Mouse (Mus musculus): ENCODE results near the gene Kctd11.
"Not testable (repeated sequence)": the region's sequence is repeated elsewhere in the genome, so short reads cannot be mapped to it uniquely, and the experiment has no call there.

Gene Kctd11

DNA sequence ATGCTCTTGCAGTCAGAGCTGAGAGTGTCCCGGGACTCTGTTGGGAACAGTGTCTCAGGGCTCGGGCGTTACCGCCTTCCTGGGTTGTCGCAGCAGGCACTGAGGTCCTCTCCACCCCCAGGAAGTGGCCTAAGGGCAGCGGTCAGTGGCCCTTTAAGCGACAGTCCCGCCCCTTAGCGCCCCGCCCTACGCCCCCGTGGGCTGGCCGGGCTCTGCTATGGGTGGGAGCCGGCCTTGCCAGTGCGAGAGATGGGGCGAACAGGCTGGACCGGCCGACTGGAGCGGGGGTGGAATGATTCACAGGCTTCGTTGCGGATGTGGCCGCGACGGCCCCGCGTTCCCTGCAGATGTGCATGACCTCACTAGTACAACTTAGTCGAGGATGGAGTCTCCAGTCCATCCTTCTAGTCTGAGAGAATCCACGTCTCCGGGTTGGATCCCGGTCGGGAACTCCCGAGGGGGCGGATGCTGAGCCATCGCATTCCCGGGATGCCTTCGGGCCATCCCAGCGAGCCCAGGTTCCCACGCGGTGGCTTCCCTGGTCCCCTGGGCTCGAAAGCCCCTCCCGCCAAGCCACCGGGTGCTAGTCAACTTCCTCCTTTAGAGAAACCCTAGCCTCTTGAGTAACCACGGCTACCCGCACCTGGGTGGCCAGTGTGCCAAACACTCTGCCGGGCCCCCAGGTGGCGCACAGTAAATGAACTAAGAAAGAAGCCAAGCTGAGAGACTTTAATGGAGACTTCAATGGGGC lies at the start of gene Kctd11:
Gene Kctd11 (minus strand): TSS at position 554 of the 751 bp plus-strand sequence.
- peak; percentile 90 for DNase-seq (ENCODE audit: low spot score)

GRCm38 (mm10) chr11:69930176-69930575 lies 49.0 kb upstream of the Kctd11 start:
- DNase-seq (ENCODE audit: low spot score): not testable (repeated sequence)

- DNase-seq (ENCODE audit: low spot score): no peak
These were observed 48.5 kb upstream of the Kctd11 start for GRCm38 (mm10) chr11:69929712-69930111.

GRCm38 (mm10) chr11:69927501-69927900 lies 46.3 kb upstream of the Kctd11 start:
- DNase-seq (ENCODE audit: low spot score): no peak

- DNase-seq (ENCODE audit: low spot score): no peak
These were observed 41.6 kb upstream of the Kctd11 start for GRCm38 (mm10) chr11:69922796-69923195.

DNA sequence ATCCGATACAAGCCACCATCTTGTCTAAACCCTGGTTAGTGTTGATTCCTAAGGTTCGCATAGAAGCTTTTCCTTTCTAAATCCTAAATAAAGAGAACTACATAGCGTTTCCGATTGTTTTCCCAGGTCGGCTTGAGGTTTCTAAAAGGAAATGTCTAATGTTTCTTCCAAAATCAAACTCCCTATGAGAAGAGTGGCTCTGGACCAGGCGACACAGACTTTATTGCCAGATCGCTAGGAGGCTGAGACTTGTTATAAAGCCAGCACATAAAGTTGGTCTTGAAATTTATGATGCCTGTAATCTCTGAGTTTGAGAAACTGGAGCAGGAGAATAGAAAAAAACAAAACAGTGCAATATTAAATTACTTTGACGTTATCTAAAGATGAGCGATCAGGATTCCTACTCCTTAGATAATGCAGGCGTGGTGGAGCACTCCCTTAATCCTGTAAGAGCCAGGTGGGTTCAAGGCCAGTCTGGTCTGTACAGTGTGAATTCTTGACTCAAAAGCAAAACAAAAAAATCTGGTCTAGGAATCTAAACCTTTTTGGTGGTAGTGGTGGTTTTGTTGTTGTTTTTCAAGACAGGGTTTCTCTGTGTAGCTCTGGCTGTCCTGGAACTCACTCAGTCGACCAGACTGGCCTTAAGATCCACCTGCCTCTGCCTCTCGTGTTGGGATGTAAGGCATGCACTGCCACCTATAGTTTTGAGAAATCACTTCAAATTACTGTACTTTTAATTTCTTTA lies 41.0 kb upstream of the Kctd11 start:
- DNase-seq (ENCODE audit: low spot score): no peak

DNA sequence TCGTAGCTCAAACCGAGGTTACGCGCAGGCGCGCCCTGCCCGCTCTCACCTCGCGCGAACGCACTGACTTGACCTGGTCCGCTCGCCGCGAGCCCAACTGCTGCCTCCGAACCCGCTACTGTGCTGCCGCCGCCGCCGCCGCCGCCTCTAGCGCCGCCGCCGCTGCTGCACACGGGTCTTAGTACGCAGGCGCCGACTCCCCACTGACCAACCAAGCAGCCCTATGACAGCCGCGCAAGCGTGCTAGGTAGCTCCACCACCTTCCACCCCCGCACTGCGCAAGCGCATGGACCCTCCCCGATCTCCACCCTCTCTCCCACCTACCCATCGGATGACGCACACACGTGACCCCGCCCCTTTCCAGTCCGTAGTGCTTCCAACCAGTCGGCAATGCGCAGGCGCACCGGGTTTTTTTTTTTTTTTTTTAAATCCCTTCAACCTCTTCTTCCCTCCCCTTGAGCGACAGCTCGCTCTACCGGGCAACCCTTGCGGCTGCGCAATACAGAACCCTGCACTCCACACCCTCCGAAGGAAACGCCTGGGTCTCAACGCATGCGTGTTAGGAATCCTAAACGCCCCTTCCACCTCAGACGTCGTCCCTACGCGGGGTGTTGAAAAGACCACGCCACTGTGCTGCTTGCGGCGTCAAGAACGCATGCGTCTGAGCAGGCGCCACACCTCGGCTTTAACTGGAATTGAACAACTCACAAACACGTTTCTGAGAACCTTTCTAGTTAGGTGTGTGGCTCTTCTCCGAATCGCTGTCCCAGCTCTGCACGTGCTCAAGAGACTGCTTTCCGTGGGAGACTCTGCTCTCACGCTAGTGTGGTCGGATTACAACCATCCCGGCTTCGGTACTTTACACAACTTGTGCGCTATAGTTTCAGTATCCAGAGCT lies 40.2 kb upstream of the Kctd11 start, which contains the start of gene Eif5a:
Gene Eif5a (minus strand): TSS at position 845 of the 898 bp plus-strand sequence.
- DNase-seq (ENCODE audit: low spot score): peak; percentile 100

DNA sequence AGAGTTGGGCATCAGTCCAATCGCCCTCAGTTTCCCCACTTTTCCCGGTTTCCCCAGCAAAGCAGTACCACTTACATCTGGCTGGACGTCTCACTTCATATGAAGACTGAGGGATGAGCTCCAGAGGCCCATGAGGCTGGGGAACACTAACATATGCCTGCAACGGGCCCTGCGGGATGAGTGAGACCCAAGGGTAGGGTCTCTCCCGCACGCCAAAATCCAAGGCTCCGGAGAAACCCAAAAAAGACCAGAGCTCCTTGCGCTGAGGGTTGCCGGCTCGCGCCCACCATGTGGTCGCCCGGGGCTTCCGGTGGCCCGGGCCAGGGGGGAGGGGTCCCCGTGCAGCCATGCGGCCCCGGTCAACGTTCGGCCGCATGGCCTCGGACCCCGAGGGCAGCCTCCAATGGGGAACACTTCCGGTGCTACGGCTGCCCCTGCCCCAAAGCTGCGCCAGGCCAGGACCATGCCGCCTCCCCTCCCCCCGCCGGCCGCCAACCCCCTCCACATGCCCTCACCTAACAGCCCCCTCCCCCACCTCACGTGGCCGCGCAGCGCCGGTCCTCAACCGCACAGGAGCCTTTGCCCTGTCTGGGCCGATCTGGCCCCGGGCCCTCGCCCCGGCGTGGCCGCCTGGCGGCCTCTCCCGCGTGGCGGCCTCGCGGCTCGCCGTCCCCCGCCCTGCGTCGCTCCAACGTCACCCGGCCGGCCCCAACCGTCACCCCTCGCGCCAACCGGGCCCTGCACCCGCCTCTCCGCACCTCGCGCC lies 39.2 kb upstream of the Kctd11 start:
- DNase-seq (ENCODE audit: low spot score): peak; percentile 27

DNA sequence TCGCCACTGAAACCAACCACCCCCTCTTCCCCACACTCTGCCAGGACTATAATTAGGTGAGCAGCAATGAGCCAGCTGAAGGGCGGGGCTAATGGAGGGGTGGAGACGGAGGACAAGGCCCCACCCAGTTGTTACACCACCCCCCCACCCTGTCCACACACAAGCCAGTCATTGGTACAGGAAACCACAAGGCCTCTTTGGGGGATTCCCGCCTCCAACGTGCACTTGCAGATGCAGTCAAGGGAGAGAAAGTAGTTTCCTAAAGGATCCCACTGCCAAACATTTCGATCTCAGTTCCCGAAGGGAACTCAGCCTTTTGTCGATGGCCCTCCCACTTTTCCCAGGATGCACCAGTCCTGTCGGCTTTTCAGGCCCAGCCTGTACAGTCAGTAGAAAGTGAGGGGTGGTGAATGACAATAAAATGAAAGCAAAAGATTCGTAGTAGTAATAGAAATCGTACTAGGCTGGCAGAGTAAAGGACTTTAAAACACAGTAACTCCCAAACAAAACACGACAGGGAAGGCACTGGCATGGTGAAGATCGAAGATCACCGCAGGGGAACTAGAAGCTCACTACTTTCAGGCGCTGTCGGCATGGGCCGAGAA lies 38.6 kb upstream of the Kctd11 start:
- DNase-seq (ENCODE audit: low spot score): peak; percentile 65

- DNase-seq (ENCODE audit: low spot score): no peak
These were observed 37.8 kb upstream of the Kctd11 start for GRCm38 (mm10) chr11:69919053-69919452.

DNA sequence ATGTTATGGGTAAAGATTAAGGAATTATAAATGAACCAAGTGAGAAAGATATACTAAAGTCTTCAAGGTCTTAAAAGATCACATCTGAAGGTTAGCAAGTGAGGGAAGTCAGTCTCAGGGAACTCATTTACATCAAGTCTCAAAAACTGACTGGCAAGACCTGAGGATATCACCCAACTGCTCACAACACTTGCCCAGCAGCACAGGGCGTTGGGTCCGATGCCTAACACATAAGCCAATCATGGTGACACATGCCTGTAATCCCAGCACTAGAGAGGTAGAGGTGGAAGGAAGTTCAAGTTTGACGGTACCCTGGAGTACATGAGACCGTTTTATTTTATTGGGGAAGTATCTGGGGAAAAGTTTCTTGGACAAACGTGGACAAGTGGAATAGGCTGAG lies 36.9 kb upstream of the Kctd11 start:
- no peak for DNase-seq (ENCODE audit: low spot score)

GRCm38 (mm10) chr11:69917379-69917948 lies 36.3 kb upstream of the Kctd11 start:
- no peak for DNase-seq (ENCODE audit: low spot score)

GRCm38 (mm10) chr11:69916652-69917378 lies 35.6 kb upstream of the Kctd11 start:
- DNase-seq (ENCODE audit: low spot score): not testable (repeated sequence)

DNA sequence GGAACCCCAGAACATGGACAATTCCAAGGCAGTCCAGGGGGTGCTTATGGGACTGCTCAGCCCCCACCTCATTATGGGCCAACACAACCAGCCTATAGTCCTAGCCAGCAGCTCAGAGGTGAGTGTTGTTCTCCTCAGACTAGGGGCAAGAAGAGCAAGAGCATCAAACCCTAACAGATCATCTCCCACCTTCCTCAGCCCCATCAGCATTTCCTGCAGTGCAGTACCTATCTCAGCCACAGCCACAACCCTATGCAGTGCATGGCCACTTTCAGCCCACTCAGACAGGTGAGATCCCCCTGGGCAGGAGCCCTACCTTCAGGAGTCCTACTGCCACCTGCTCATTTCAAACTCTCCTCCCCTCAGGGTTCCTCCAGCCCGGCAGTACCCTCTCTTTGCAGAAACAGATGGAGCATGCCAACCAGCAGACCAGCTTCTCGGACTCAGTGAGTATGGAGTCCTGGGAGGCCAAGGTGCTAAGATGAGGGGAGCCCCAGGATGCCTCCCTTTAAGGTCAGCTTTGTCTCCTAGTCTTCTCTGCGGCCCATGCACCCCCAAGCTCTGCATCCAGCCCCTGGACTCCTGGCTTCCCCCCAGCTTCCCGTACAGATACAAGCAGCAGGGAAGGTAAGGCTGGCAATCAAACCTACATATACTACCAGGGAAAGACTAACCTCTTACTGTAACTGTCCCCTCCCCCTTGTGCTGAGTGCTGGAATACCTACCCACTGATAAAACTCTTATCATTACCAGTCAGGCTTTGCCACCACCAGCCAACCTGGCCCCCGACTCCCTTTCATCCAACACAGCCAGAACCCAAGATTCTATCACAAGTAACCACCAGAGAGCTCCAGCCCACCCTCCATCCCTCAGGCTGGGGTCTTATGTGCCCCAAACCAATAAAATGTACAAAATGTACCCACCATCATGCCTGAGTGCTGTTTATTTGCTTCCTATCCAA lies 34.7 kb upstream of the Kctd11 start:
- no peak for DNase-seq (ENCODE audit: low spot score)

DNA sequence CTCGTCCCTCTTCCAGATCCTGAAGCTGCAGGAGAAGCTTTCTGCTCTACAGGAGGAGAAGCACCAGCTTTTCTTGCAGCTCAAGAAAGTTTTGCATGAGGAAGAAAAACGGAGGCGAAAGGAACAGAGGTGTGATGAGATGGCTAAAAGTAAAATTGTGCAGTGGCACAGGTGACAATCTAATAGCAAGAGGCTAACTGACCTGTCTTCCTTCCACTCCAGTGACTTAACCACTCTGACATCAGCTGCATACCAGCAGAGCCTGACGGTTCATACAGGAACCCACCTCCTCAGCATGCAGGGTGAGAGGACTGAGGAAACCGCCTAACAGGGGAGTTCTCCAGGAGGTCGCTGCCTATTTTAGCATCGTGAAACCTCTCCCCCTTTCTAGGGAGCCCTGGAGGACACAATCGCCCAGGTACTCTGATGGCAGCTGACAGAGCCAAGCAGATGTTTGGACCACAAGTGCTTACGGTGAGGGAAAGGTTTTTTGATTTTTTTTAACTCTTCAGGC lies 33.8 kb upstream of the Kctd11 start:
- no peak for DNase-seq (ENCODE audit: low spot score)

DNA sequence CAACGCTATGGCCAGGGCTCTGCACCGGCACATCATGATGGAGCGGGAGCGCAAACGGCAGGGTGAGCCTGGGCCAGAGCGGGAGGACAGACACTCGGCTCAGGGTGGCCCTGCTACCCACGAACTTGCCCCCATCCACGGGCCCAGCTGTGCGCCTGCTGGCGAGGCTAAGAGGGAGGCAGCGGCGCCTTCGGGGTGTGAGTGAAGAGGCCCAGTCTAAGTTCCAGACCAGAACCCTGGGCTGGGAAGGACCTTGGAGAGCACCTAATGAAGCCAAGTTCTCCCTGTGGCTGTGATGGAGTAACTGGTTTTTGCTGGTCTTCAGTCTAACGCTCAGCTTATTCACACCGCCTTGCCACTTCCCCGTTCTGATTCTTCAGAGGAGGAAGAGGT lies 33.2 kb upstream of the Kctd11 start:
- DNase-seq (ENCODE audit: low spot score): no peak

DNA sequence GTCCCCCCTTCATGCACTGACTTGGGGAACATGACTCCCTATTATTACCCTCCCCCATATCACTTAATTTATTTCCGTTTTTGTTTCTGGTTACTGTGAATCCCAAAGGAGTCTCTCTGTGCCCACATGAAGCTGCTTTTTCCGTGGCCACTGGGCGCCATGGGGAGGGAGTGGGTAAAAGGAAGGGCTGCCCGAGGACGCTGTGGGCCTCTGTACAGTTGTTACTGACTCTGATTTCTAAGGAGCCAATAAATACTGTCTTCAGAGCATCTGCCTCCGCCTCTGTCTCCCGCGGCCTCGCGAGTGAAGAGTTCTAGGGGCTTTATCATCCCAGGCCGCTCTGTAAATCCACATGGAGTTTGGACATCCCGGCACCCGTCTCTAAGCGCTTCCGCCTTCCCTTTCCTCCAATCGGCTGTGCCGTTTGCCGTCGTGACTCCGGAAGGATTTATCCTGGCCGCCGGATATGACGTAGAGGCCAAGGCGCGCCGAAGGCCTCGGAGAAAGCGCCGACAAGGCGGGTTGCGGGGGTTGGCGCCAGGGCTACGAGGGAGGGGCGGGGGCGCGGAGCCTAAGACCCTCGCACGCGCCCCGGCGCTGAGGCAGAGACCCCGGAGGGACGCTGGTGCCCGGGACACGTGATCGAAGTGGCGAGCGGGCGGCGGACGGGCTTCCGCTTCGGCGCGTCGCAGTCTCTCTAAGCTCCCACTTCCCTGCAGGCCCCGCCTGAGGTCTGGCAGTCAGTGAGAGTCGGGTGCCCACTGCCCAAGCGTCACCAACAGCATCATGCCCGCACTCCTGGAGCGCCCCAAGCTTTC lies 32.6 kb upstream of the Kctd11 start, which contains the start of gene Gps2:
Gene Gps2 (plus strand): TSS at position 335 of the 818 bp plus-strand sequence.
- DNase-seq (ENCODE audit: low spot score): peak; percentile 89

Measured in ovary, postnatal 36 days (tissue).